Mouse (Mus musculus) urinary bladder, postnatal 14 days (tissue): Measurements from ENCODE around the gene Eef1g.
A peak's percentile ranks its signal among the peaks of the same experiment; 100 is the strongest.
"Not testable (repeated sequence)": the region's sequence is repeated elsewhere in the genome, so short reads cannot be mapped to it uniquely, and the experiment has no call there.

Experiments used
- DNase-seq: peaks from one replicate; pipeline ENCODE4 v3.0.0; 2021; ENCODE audit warnings: low spot score

Eef1g gene

DNA sequence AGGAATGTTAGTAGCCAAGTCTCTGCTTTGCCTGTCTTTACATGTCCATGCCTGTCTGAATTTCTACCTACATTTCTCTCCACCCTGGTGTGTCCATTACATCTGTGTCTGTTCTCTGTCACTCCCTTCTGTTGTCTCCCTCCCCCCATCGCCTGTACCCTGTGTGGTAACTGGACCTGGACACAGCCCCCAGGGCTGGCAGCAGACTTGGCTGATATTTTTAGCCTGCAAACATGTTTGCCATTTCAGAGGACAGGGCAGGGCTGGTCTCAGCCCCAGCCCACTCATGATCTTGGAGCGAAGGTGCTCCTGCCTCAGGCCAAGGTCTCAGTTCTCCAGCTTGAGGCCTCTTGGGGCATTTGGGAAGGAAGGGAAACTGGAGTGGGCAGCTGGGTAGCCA, 21.0 kb downstream of the Eef1g start:
- peak; percentile 38 for DNase-seq

DNA sequence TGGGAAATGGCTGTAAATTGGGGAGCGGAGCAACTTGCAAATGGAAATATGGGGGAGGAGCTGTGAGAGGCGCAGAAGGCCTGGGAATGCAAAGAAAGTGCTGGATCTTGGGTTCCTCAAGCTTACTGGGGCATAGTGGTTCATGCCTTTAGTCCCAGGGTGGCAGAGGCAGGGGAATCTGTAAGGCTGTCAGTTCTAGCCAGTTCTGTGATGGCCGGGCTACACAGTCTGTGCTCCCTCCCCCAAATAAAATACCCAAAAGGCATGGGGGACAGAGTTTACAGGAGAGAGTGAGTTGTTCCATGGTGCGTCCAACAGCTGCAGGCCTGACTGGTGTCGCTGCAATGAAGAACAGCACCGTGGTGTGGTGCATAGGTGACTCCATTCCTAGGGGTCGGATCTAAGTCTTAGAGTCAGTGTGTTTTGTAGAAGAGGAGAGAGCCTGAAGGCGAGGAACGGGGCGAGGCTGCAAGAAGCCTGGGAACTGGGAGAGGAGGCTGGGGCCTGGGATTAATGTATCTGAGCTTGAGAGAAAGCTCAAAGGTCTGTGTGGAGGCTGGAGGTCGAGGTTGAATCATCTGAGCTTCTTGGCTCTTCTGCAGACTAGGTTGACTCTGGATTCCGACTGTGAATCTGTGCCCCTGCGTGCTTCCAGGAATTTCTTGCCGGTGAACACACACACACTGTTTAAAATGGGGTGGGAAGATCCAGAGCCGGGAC, 21.7 kb downstream of the Eef1g start:
- DNase-seq: peak; percentile 28

GRCm38 (mm10) chr19:8989066-8989566, 22.3 kb downstream of the Eef1g start, which contains the start of gene Ahnak:
Gene Ahnak, plus strand, starts transcription at chr19:8989284.
- DNase-seq: peak; percentile 87

GRCm38 (mm10) chr19:8989567-8990431, 23.0 kb downstream of the Eef1g start:
- DNase-seq: peak; percentile 96

DNA sequence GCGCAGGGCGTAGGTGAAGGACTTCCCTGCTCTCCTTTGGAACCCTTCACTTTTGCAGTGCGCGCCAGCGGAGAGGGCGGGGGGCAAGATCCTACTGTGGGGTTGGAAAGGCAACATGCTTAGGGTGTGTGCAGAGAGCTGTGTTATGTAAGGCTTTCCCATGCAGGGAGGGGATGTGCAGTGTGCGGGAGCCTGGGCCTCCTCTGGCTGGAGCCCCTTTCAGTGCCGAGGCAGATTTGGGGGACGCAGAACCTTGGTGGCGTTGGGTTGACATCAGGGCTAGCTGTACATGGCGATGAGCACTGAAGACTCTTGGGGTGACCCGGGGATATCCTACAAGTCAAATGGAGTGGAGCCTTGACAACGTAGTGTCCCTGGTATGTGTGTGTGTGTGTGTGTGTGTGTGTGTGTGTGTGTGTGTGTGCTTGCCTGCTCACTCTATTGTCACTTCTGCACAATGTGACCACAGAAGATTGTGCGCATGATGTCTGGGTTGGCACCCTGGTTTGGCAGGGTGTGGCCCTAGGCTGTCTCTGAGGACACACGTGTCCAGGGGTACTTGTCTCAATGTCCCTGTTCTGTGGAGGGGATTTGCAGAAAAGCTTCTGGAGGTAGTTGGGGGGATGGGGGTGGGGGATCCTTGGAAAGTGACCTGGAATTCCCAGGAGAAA, 23.7 kb downstream of the Eef1g start:
- no peak for DNase-seq

DNA sequence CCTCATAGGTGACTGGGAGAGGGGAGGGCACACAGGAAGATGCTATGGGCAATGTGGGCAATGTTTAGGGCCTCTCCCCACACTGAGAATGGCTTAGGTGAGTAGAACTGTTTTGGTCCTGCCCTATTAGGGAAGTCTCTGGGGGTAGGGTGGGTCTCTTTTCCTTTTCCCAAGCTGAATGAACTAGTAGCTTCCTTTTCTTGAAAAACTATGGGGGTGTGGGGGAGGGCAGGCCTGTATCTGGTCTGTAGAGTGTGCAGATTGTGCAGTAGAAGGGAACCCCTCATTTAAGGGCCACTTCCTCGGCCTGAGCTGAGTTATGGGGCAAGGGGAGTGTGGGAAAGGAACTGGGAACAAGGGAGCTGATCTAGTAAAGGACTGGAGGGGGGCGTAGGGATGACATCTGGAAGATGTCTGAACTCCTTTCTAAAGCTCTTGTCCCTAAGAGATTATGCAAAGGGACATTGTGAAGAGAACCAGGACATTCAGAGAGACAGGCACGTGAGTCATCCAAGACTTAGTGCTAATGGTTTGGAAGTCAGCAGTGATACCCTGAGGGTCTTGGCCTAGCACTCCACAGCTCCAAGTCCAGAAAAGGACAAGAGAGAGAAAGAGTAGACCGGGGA, 24.5 kb downstream of the Eef1g start:
- no peak for DNase-seq

DNA sequence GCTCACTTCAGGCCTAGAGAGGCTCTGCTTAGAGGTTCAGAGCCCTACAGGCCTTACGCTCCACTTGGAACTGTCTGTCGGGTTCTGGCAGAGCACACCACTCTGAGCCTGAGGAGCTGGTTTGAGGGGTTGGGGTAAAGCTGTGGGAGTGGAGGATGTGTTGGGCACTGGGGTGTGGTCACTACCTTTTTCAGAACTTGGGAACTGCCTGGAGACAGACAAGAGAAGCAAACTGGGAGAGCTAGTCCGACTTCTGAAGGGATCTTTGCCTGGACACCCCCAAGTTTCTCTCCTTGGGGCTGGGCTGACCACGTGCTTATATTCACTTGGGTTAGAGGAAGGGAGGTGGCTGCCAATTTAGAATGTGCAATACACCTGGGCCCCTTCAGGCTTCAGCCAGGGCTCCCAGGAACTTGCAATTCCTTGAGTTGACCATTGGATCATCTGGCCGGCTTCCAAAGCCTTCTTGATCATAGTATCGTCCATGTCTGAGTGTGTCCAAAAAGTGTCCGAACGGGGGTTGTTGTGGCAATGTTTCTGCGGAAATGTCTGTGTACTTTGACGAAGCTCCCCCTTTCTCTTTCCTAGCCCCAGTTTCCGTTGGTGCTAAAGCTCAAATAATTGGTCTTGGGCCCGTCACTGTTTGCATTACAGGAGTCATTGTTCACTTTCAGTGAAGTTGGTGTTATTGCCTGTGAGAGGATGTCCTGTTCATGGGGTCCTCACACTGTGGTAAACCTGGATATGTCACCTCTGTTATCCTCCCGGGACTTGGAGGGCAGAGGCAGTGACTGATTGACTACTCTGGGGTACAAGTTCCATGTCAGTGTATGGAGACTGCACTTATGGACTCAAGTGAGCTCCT, 25.3 kb downstream of the Eef1g start:
- DNase-seq: peak; percentile 60

DNA sequence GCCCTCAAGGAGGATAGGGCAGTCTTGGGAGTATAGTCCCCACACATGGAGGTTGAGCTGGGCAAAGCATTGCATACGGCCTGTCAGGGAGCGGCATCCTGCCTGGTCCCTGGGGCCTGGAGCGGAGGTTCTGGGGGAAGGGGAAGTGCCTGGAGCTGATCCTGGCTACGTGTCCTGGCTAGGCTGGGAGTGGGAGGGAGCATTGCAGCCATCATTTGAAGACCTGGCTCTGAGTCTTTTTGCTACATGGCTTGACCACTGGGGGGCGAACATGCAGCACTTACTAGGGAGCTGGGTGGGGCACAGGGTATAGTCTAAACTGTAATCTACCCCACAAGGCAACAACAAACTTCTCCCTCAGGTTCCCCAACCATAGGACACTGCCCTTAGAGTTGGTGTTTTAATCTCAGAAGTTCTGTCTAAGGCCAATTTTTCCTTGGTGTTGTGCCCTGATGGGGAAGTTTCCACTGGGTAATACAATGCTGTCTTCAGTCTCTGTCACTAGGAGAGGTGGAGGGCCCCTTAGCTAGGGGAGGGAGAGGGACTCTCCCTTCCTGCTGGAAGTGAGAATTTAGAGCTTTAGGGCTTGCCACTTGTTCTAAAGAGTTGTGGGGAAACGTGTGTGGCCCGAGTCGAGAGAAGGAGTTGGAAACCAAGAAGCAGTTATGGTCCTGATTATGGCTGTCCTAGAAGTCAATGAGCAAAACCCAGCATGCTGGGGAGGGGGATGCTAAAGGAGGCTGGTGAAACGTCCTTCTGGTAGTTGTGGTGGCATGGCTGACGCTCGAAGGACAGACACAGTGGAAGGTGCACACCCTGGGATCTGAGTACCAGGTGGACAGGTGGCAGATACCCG, 26.2 kb downstream of the Eef1g start:
- DNase-seq: peak; percentile 89

- no peak for DNase-seq
Measured at GRCm38 (mm10) chr19:8993625-8993912, 26.7 kb downstream of the Eef1g start.

GRCm38 (mm10) chr19:8994813-8995607, 28.2 kb downstream of the Eef1g start:
- DNase-seq: no peak

DNA sequence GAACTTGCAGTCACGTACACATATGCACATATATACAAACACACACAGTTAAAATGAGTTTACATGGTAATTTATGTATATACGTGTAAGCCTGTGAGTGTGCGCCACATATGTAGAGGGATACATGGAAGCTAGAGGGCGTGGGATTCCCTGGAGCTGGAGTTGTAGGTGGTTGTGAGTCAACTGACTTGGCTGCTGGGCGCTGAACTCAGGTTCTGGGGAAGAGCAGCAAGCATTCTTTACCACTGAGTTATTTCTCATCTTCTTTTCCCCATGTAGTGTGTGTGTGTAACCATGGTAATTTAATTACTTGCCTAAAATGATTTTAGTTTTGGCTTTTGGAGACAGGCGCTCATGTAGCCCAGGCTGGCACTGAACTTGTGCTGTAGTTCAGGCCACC, 29.8 kb downstream of the Eef1g start:
- DNase-seq: no peak

DNA sequence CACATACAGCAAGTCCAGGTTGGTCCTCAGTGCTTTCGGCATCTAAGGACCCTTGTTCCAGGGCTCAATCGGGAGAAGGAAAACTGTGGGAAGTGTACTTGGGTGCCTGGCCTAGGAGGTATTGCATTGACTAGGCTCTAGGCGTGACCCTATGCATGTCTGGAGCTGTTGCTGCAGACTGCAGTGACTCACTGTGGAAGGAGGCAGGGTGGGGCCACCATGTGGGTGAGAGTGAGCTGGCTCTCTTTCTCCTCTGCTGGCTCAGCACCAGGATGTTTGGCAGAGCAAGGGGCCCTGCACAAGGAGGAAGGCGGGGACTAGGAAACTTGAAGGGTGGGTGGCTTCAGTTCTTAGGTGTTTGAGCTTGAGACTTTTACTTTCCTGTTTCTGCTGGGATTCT, 30.7 kb downstream of the Eef1g start:
- DNase-seq: peak; percentile 96

DNA sequence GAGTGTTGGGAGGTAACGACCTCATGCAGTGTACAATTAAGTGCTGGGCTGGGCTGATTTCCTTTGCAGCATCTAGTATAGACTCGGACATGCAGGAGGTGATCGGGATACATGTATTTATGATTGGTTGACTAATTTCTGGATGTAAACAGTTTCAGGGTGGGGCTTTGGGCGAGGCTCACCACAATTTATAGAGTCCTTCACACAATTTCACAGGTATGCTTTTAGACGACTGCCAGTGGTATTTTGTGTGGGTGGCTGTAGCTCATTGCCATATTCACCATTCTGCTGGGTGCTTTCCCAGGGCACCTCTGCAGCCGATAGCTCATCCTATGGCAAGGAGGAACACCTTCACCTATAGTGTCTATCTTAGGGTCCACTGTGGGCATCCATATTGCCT, 31.7 kb downstream of the Eef1g start:
- no peak for DNase-seq

DNA sequence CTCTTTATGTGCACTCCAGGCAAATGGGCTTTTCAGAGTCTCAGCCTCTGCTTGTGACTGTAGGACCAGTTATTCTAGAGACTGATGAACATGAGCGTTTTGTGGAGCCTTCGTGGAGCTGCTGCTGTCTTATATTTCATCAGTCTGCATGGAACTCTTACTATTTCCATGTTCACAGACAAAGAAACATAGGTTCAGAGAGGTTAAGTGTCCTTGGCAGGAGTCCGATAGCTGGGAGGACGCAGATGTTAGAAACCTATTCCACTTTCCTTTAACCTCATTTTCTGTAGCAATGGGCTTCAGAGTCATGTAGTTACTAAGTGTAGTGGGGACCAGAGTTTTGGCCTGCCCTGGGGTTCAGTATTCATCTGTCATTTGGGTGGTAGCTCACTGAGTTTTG, 32.4 kb downstream of the Eef1g start:
- no peak for DNase-seq

- DNase-seq: not testable (repeated sequence)
Measured at GRCm38 (mm10) chr19:9006915-9007314, 40.1 kb downstream of the Eef1g start.

DNA sequence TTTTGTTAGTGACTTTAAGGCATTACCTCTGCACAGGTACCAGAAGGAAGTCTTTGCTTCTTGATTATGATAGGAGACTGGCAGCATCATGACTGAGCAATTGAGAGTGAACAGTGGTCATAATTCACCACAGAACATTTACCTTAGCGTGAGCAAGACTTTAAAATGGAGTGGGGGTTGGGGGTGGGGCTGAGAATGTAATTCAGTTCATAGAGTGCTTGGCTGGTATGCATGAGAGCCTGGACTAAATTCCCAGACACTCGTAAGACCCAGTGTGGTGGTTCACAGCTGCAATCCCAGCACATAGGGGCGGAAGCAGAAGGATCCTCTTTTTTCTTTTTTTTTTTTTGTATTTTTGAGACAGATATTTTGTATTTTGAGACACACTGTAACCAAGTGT, 52.5 kb downstream of the Eef1g start:
- no peak for DNase-seq

- peak; percentile 50 for DNase-seq
Measured at GRCm38 (mm10) chr19:9023021-9023778, 56.4 kb downstream of the Eef1g start.

- DNase-seq: no peak
Measured at GRCm38 (mm10) chr19:9025562-9026257, 58.9 kb downstream of the Eef1g start.
